Mouse (Mus musculus): ENCODE measurements around the gene 1700025G04Rik.

DNA sequence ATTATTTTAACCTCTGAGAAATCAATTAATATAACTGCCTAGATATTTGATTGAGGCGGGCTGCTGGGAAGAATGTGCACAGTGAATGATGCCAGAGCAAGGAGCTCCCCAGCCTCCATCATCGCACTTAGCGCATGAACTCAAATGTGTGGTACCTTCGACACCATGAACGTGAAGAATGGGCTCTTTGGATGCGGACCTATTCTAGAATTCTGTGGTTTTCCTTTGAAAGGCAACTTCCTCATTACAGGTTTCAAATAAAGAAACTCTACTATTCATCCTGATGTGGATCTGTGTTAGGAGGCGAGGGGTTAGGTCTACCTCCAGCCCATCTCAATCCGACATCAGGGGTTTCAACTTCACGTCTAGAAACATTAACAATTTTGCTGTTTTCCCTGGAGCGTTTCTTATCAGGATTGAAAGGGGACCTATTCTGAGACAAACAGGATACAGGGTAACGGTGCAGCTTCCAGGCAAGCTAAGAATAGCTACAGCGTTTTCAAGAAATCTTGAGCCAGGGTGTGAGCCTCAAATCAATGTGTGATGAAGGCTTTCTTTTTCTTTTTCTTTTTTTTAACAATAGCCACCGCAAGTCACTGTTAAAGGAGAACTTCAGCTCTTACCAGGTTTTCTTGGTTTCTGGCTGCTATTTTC is 110.0 kb downstream of the 1700025G04Rik start:
- TF ChIP-seq TAL1 (IDR thresholded peaks at IDR 0.05; ENCODE audit: low read length) (no peak), GATA1 (IDR thresholded peaks at IDR 0.05; ENCODE audit: low read length) (no peak)
